Mouse (Mus musculus) embryonic fibroblast, embryonic 13.5 days (primary cell): ENCODE results near the gene Ttll9.

Experiments used
- CTCF ChIP-seq: IDR thresholded peaks from 2 replicates; pipeline ENCODE4 v1.5.1; 2011; ENCODE audit warnings: mild to moderate bottlenecking, control low read depth, low read length, moderate library complexity, borderline replicate concordance; ENCODE audit not compliant: insufficient read depth
- POLR2A ChIP-seq: IDR thresholded peaks from 2 replicates; pipeline ENCODE4 v1.6.1; 2011; ENCODE audit warnings: low read depth, mild to moderate bottlenecking, control low read depth, low read length, moderate library complexity

- TF ChIP-seq POLR2A (no peak), CTCF (no peak)
Observed at GRCm38 (mm10) chr2:153051537-153051936, 89.3 kb downstream of the Ttll9 start.
